In the genomic region with DNA sequence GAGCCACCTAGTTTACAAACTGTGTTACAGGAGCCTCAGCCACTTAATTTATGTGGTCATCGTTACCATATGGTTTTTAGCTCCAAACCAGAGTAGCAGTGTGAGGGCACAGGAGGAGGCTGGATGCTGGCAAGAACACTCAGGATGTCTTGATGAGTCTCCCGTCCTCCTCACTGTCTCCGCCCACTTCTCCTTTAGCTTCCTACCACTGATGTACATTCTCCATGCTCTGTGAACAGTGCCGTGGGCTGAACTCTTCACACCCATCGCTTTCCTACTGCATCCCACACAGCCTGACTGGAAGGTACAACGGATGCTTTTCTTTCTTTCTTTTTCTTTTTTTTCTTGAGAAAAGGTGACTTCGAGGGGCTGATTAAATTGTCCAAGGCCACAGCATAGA, we compare ENCODE assay signal across 17 mouse cellular contexts.
DNase-seq lines count a peak whose midpoint lies in the region; ATAC-seq lines count a peak whose summit lies in the region.
"Had no signal": no experiment of that assay in that cellular context is flagged by ENCODE, and none has a peak within 500 bp of the region (broad histone marks: within the 10 kb centered on the region; RNA-seq: fewer than 3 reads in every experiment).

No protein-coding gene starts in this region.

- peak; percentile 91 for ATAC-seq in frontal cortex, adult (ENCODE audit: low TSS enrichment)
- ATAC-seq: activated CD4-positive, CD25-positive, alpha-beta regulatory T cell, adult 4 months; forebrain, embryonic 15.5 days; Patski had no signal

- intact Hi-C loops in left cerebral cortex, postnatal 36 days (cut with DNase I), result no loop called here
- intact Hi-C loops in left cerebral cortex, postnatal 10 days (cut with DNase I), result no loop called here

- DNase-seq in frontal cortex, postnatal 10 days (ENCODE audit: low spot score in 2 of 2), result no peak
- DNase-seq in left cerebral cortex, postnatal 36 days (ENCODE audit: low spot score in 2 of 2), result peak; percentile 11 to 13
- no peak for DNase-seq in left cerebral cortex, postnatal 10 days (ENCODE audit: extremely low spot score in 1 of 2, low spot score in 2 of 2)
- DNase-seq in right cerebral cortex, adult 2 months (ENCODE audit: low spot score in 2 of 2), result peak; percentile 29 to 43
- DNase-seq in right cerebral cortex, postnatal 25 days, result no peak
- peak; percentile 46 for DNase-seq in telencephalon, adult 2 months (ENCODE audit: low read depth, low spot score)
- no peak for DNase-seq in cerebellum, postnatal 14 days
- DNase-seq: adrenal gland, postnatal 14 days; cerebellum, adult 11 months; cerebellum, adult 8-10 months; cerebellum, postnatal 25 days; gastrocnemius, postnatal 36 days; heart, postnatal 36 days had no signal

Comparison
In these comparisons a context has a peak if more than half of its experiments do, and no peak if none do; other contexts are left out.
1. DNase-seq: peak in left cerebral cortex, postnatal 36 days (2 of 2), right cerebral cortex, adult 2 months (2 of 2) and telencephalon, adult 2 months (single experiment); none in frontal cortex, postnatal 10 days (0 of 2), left cerebral cortex, postnatal 10 days (0 of 2), right cerebral cortex, postnatal 25 days (single experiment) and cerebellum, postnatal 14 days (0 of 2).